Comparison of ENCODE assay signal across 8 mouse cellular contexts in genomic region chr11:103953032-103953895, GRCm38 (mm10). TPM values are rescaled to one million over a fixed set of nuclear protein-coding genes. Genes with fewer than 3 reads are reported as not detected.
DNase-seq lines count a peak whose midpoint lies in the region; ATAC-seq and TF ChIP-seq lines count a peak whose summit lies in the region.

No protein-coding gene starts in this region.

- peaks cover 3% of the 10 kb centered on the region; the same call in 1 of the 2 replicates for H3K79me2 ChIP-seq in heart, adult 2 months (replicated peaks; ENCODE audit: control insufficient read depth, insufficient read depth, low read length)

- no peaks in the 10 kb centered on the region for H3K27me3 ChIP-seq in heart, adult 2 months (ENCODE audit: control insufficient read depth, insufficient read depth, low read length)
- no peaks in the 10 kb centered on the region for H3K27me3 ChIP-seq in E14TG2a.4 (ENCODE audit: insufficient read depth, low read length)
- no peaks in the 10 kb centered on the region for H3K27me3 ChIP-seq in hindbrain, embryonic 11.5 days (ENCODE audit: control insufficient read depth, insufficient read depth, low read length)
- no peaks in the 10 kb centered on the region for H3K27me3 ChIP-seq in liver, embryonic 14.5 days (ENCODE audit: control insufficient read depth, insufficient read depth, low read length)
- no peaks in the 10 kb centered on the region for H3K27me3 ChIP-seq in neural tube, embryonic 15.5 days (replicated peaks)

- H3K9ac ChIP-seq in heart, adult 2 months (ENCODE audit: low read depth, low read length): peak overlapping the region; percentile 95
- H3K9ac ChIP-seq in hindbrain, embryonic 11.5 days (ENCODE audit: low read depth, low read length): peak overlapping the region; percentile 93
- H3K9ac ChIP-seq in liver, embryonic 14.5 days (replicated peaks): peak overlapping the region; percentile 97
- peak overlapping the region; percentile 95 for H3K9ac ChIP-seq in neural tube, embryonic 15.5 days (replicated peaks)

- intact Hi-C loops in heart, adult 2 months (cut with DNase I): no loop called here
- intact Hi-C loops in heart, postnatal 25 days (cut with DNase I): no loop called here

- DNase-seq in heart, adult 2 months: peak in 1 of 2 experiments; percentile 15
- no peak for DNase-seq in heart, postnatal 25 days (ENCODE audit: low spot score)
- no peak for DNase-seq in hindbrain, embryonic 11.5 days (ENCODE audit: low spot score)
- peak in 1 of 3 experiments; percentile 28 for DNase-seq in liver, embryonic 14.5 days (ENCODE audit: low read depth in 3 of 3, low spot score in 3 of 3)
- DNase-seq in urinary bladder, postnatal 25 days (ENCODE audit: low spot score): no peak

- ATAC-seq in common myeloid progenitor, adult 5-6 weeks (replicated peaks; ENCODE audit: low read depth, poor library complexity, severe bottlenecking): peak; percentile 46
- ATAC-seq in hindbrain, embryonic 11.5 days (ENCODE audit: low FRiP score): peak; percentile 86
- peak; percentile 83 for ATAC-seq in liver, embryonic 14.5 days (ENCODE audit: insufficient read depth)
- peak; percentile 79 for ATAC-seq in neural tube, embryonic 15.5 days (ENCODE audit: low FRiP score)

- H3K4me2 ChIP-seq in hindbrain, embryonic 11.5 days (replicated peaks; ENCODE audit: low read depth, low read length): peak overlapping the region; percentile 77
- peak overlapping the region; percentile 91 for H3K4me2 ChIP-seq in liver, embryonic 14.5 days (ENCODE audit: low read depth)
- peak overlapping the region; percentile 66 for H3K4me2 ChIP-seq in neural tube, embryonic 15.5 days

- no peak for TF ChIP-seq CTCF in heart, adult 2 months (IDR thresholded peaks at IDR 0.05)
- TF ChIP-seq CTCF in E14TG2a.4 (conservative IDR thresholded peaks at IDR 0.05; ENCODE audit: low read length): no peak
- no peak for TF ChIP-seq CTCF in liver, embryonic 14.5 days (IDR thresholded peaks at IDR 0.05; ENCODE audit: low read depth)

- H3K27ac ChIP-seq in heart, adult 2 months: peak overlapping the region; percentile 95
- H3K27ac ChIP-seq in hindbrain, embryonic 11.5 days (ENCODE audit: low read depth, low read length): peak overlapping the region; percentile 58
- H3K27ac ChIP-seq in liver, embryonic 14.5 days: no peak overlapping the region
- peak overlapping the region; percentile 86 for H3K27ac ChIP-seq in neural tube, embryonic 15.5 days (replicated peaks)

- H3K36me3 ChIP-seq in heart, adult 2 months (ENCODE audit: control insufficient read depth, insufficient read depth, low read length): no peaks in the 10 kb centered on the region
- no peaks in the 10 kb centered on the region for H3K36me3 ChIP-seq in E14TG2a.4 (ENCODE audit: insufficient read depth, low read length)
- H3K36me3 ChIP-seq in hindbrain, embryonic 11.5 days (ENCODE audit: control insufficient read depth, insufficient read depth, low read length): no peaks in the 10 kb centered on the region
- H3K36me3 ChIP-seq in liver, embryonic 14.5 days (replicated peaks; ENCODE audit: control insufficient read depth, insufficient read depth, low read depth): no peaks in the 10 kb centered on the region
- no peaks in the 10 kb centered on the region for H3K36me3 ChIP-seq in neural tube, embryonic 15.5 days

- H3K4me3 ChIP-seq in heart, adult 2 months: peak overlapping the region; percentile 99
- peak overlapping the region; percentile 95 for H3K4me3 ChIP-seq in E14TG2a.4 (replicated peaks; ENCODE audit: low read length)
- H3K4me3 ChIP-seq in hindbrain, embryonic 11.5 days (ENCODE audit: low read depth, low read length): peak overlapping the region; percentile 85
- H3K4me3 ChIP-seq in liver, embryonic 14.5 days (ENCODE audit: insufficient read depth in 1 of 2, low read depth in 2 of 2, low read length in 2 of 2): peak overlapping the region; percentile 73 to 96
- peak overlapping the region; percentile 82 for H3K4me3 ChIP-seq in neural tube, embryonic 15.5 days (replicated peaks)

- TF ChIP-seq POLR2A in heart, adult 2 months (IDR thresholded peaks at IDR 0.05; ENCODE audit: insufficient read depth, low read depth, low read length): no peak

- peaks cover 3% of the 10 kb centered on the region for H3K4me1 ChIP-seq in heart, adult 2 months (ENCODE audit: control insufficient read depth, insufficient read depth, low read length)
- peaks cover 57% of the 10 kb centered on the region for H3K4me1 ChIP-seq in E14TG2a.4 (replicated peaks; ENCODE audit: low read depth, low read length)
- peaks cover 4% of the 10 kb centered on the region; the same call in 1 of the 2 replicates for H3K4me1 ChIP-seq in hindbrain, embryonic 11.5 days (replicated peaks; ENCODE audit: control insufficient read depth, insufficient read depth, low read length)
- H3K4me1 ChIP-seq in liver, embryonic 14.5 days (replicated peaks; ENCODE audit: control insufficient read depth in 2 of 2, insufficient read depth in 2 of 2, low read length in 1 of 2): peaks cover 11 to 21% of the 10 kb centered on the region in 2 experiments
- peaks cover 28% of the 10 kb centered on the region for H3K4me1 ChIP-seq in neural tube, embryonic 15.5 days

- WGBS in heart, adult 2 months: 2% methylated on average over 32 of the region's 32 CpGs
- 2% methylated on average over 31 of the region's 32 CpGs for WGBS in hindbrain, embryonic 11.5 days
- 1% methylated on average over 29 of the region's 32 CpGs for WGBS in liver, embryonic 14.5 days (ENCODE audit: insufficient replicate concordance)
- under 1% methylated on average over 32 of the region's 32 CpGs for WGBS in neural tube, embryonic 15.5 days

- no peaks in the 10 kb centered on the region for H3K9me3 ChIP-seq in E14TG2a.4 (ENCODE audit: low read length)
- H3K9me3 ChIP-seq in hindbrain, embryonic 11.5 days (ENCODE audit: control insufficient read depth, low read length): no peaks in the 10 kb centered on the region
- H3K9me3 ChIP-seq in liver, embryonic 14.5 days (ENCODE audit: control insufficient read depth, low read length): no peaks in the 10 kb centered on the region
- H3K9me3 ChIP-seq in neural tube, embryonic 15.5 days (replicated peaks): no peaks in the 10 kb centered on the region

- no peak for TF ChIP-seq EP300 in heart, adult 2 months (IDR thresholded peaks at IDR 0.05; ENCODE audit: insufficient read depth, low read depth, low read length)
- TF ChIP-seq EP300 in liver, embryonic 14.5 days (IDR thresholded peaks at IDR 0.05; ENCODE audit: low read depth): no peak

RNA-seq across cellular contexts. Expression of gene Nsf, which starts 0.6 kb away (rescaled TPM):
- total RNA-seq in heart, adult 2 months (2021): 10 to 100 TPM; 26.9 to 28.7 TPM
- 14.0 and 16.5 TPM in 2 replicates for polyA plus RNA-seq in heart, adult 2 months (2012; rRNA removed)
- total RNA-seq in heart, postnatal 25 days (2021): 10 to 100 TPM; 31.3 to 31.9 TPM
- total RNA-seq in common myeloid progenitor, adult 5-6 weeks (2017): 27.5 and 42.5 TPM in 2 replicates
- polyA plus RNA-seq in hindbrain, embryonic 11.5 days (2014; fragmentation: Nextera tagmentation; extraction: Ambion mirVana): 55.0 and 59.7 TPM in 2 replicates
- polyA plus RNA-seq in liver, embryonic 14.5 days (2012; rRNA removed): 10.7 and 12.9 TPM in 2 replicates
- polyA plus RNA-seq in liver, embryonic 14.5 days (2014; fragmentation: Nextera tagmentation; extraction: Ambion mirVana): 18.9 and 19.9 TPM in 2 replicates
- 231 and 244 TPM in 2 replicates for polyA plus RNA-seq in neural tube, embryonic 15.5 days (2015; fragmentation: Nextera tagmentation; extraction: Ambion mirVana)

RNA-seq across cellular contexts. Expression of gene Arf2, which starts 13.3 kb away (rescaled TPM):
- total RNA-seq in heart, adult 2 months (2021): 10 to 100 TPM; 27.8 to 33.5 TPM
- polyA plus RNA-seq in heart, adult 2 months (2012; rRNA removed): 13.7 and 25.2 TPM in 2 replicates
- total RNA-seq in heart, postnatal 25 days (2021): 10 to 100 TPM; 32.4 to 33.3 TPM
- total RNA-seq in common myeloid progenitor, adult 5-6 weeks (2017): 22.6 and 32.4 TPM in 2 replicates
- 143 and 145 TPM in 2 replicates for polyA plus RNA-seq in hindbrain, embryonic 11.5 days (2014; fragmentation: Nextera tagmentation; extraction: Ambion mirVana)
- 8.3 and 12.1 TPM in 2 replicates for polyA plus RNA-seq in liver, embryonic 14.5 days (2012; rRNA removed)
- 17.5 and 21.0 TPM in 2 replicates for polyA plus RNA-seq in liver, embryonic 14.5 days (2014; fragmentation: Nextera tagmentation; extraction: Ambion mirVana)
- polyA plus RNA-seq in neural tube, embryonic 15.5 days (2015; fragmentation: Nextera tagmentation; extraction: Ambion mirVana): 147 and 171 TPM in 2 replicates
